Mouse (Mus musculus) erythroblast, embryonic 14.5 days (primary cell): Measurements from ENCODE around the gene Sclt1.

Source experiments
- GATA1 ChIP-seq: IDR thresholded peaks from 2 replicates; pipeline ENCODE4 v1.6.1; 2012; ENCODE audit warnings: low read length, inconsistent platforms, mixed read lengths
- TAL1 ChIP-seq: IDR thresholded peaks from 3 replicates; pipeline ENCODE4 v1.6.1; 2012; ENCODE audit warnings: low read length, inconsistent platforms, mixed read lengths

- TF ChIP-seq GATA1 (no peak), TAL1 (no peak)
These were observed 153.8 kb downstream of the Sclt1 start for GRCm38 (mm10) chr3:41588495-41588894.
